ENCODE assay signal across 11 mouse cellular contexts in the genomic region with DNA sequence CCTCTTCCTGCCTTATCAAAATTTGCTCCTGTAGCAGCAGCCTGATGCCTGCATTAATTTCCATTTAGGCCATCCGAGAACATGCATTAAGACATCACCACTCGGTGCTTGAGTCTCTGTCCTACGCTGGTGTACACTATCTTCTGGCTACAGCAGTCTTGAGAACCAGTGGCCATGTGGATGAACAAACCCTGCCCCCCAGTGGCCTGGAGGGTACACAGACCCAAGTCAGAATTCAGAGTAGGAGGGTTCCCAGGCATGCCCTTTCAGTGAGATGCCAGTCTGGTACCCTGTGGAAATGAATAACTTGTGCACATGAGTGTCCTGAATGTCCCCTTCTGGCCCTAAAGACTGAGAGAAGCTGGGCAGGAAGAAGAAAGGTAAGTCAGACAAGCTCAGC. TPM values are rescaled to one million over a fixed set of nuclear protein-coding genes. Genes with fewer than 3 reads are reported as not detected.
DNase-seq lines count a peak whose midpoint lies in the region; ATAC-seq and TF ChIP-seq lines count a peak whose summit lies in the region.
"Had no signal": no experiment of that assay in that cellular context is flagged by ENCODE, and none has a peak within 500 bp of the region (broad histone marks: within the 10 kb centered on the region; RNA-seq: fewer than 3 reads in every experiment).

No protein-coding gene starts in this region.

- no peak overlapping the region for H3K4me2 ChIP-seq in liver, embryonic 11.5 days
- H3K4me2 ChIP-seq: lung, embryonic 15.5 days had no signal

- TF ChIP-seq POLR2A in liver, adult 2 months (IDR thresholded peaks at IDR 0.05; ENCODE audit: extremely low read depth, insufficient read depth, low read length) = no peak
- no peak for TF ChIP-seq POLR2A in bone marrow, adult 2 months (IDR thresholded peaks at IDR 0.05; ENCODE audit: borderline replicate concordance, control insufficient read depth, low read depth, low read length)
- no peak for TF ChIP-seq POLR2A in small intestine, adult 2 months (IDR thresholded peaks at IDR 0.05; ENCODE audit: low read depth, low read length)

- no peaks in the 10 kb centered on the region for H3K79me2 ChIP-seq in liver, adult 2 months (ENCODE audit: control insufficient read depth, insufficient read depth, low read length)

- TF ChIP-seq CTCF in liver, adult 2 months (IDR thresholded peaks at IDR 0.05; ENCODE audit: low read depth, low read length) = peak; percentile 18; the same call in 1 of the 2 replicates
- peak; percentile 38; the same call in 1 of the 2 replicates for TF ChIP-seq CTCF in bone marrow, adult 2 months (IDR thresholded peaks at IDR 0.05; ENCODE audit: control insufficient read depth, insufficient read depth, low read length)
- TF ChIP-seq CTCF in small intestine, adult 2 months (IDR thresholded peaks at IDR 0.05; ENCODE audit: extremely low read depth, insufficient read length, insufficient replicate concordance, low read depth, low read length) = peak; percentile 30; the same call in 1 of the 2 replicates

- H3K36me3 ChIP-seq in liver, adult 2 months (ENCODE audit: control insufficient read depth, insufficient read depth, low read length) = no peaks in the 10 kb centered on the region
- no peaks in the 10 kb centered on the region for H3K36me3 ChIP-seq in liver, embryonic 11.5 days (ENCODE audit: control insufficient read depth, insufficient read depth, low read length)
- no peaks in the 10 kb centered on the region for H3K36me3 ChIP-seq in small intestine, adult 2 months (ENCODE audit: control insufficient read depth, insufficient read depth, low read length)
- H3K36me3 ChIP-seq: lung, embryonic 15.5 days had no signal

- 81% methylated on average over 3 of the region's 3 CpGs for WGBS in liver, adult 2 months
- WGBS in liver, embryonic 11.5 days = 58% methylated on average over 3 of the region's 3 CpGs
- WGBS in bone marrow, adult 2 months = 52% methylated on average over 3 of the region's 3 CpGs
- 84% methylated on average over 3 of the region's 3 CpGs for WGBS in small intestine, adult 2 months

- no peaks in the 10 kb centered on the region for H3K4me1 ChIP-seq in liver, adult 2 months (ENCODE audit: control insufficient read depth, insufficient read depth, low read length)
- no peaks in the 10 kb centered on the region for H3K4me1 ChIP-seq in liver, embryonic 11.5 days (replicated peaks; ENCODE audit: control insufficient read depth, insufficient read depth, low read length)
- no peaks in the 10 kb centered on the region for H3K4me1 ChIP-seq in bone marrow, adult 2 months (ENCODE audit: control insufficient read depth, insufficient read depth, low read length)
- H3K4me1 ChIP-seq in small intestine, adult 2 months (ENCODE audit: control insufficient read depth, insufficient read depth, insufficient read length, low read length) = no peaks in the 10 kb centered on the region
- H3K4me1 ChIP-seq: lung, embryonic 15.5 days had no signal

- DNase-seq in heart, adult 11 months = peak; percentile 79
- DNase-seq in heart, adult 9 months (ENCODE audit: low spot score in 2 of 2) = no peak
- DNase-seq in liver, adult 2 months (ENCODE audit: extremely low read depth, low read depth, low spot score) = no peak
- DNase-seq in liver, embryonic 11.5 days (ENCODE audit: low spot score) = no peak
- DNase-seq in gastrocnemius, adult 8-10 months (ENCODE audit: low spot score in 2 of 2) = no peak
- DNase-seq in embryo, embryonic 9.5 days (ENCODE audit: extremely low spot score) = no peak
- DNase-seq: cerebellum, adult 9-11 months had no signal

- H3K9me3 ChIP-seq in liver, embryonic 11.5 days (ENCODE audit: control insufficient read depth, low read length) = no peaks in the 10 kb centered on the region
- H3K9me3 ChIP-seq: lung, embryonic 15.5 days had no signal

- H3K9ac ChIP-seq in liver, adult 2 months (ENCODE audit: low read depth, low read length) = no peak overlapping the region
- no peak overlapping the region for H3K9ac ChIP-seq in liver, embryonic 11.5 days (ENCODE audit: low read depth, low read length)
- H3K9ac ChIP-seq: lung, embryonic 15.5 days had no signal

- ATAC-seq in liver, embryonic 11.5 days (replicated peaks; ENCODE audit: low FRiP score) = no peak

- no peak overlapping the region for H3K27ac ChIP-seq in liver, adult 2 months (replicated peaks; ENCODE audit: insufficient read depth, low read depth, low read length)
- no peak overlapping the region for H3K27ac ChIP-seq in liver, embryonic 11.5 days (ENCODE audit: low read depth, low read length)
- no peak overlapping the region for H3K27ac ChIP-seq in bone marrow, adult 2 months (ENCODE audit: control insufficient read depth, insufficient read depth, low read depth, low read length, poor library complexity)
- H3K27ac ChIP-seq in small intestine, adult 2 months (ENCODE audit: insufficient read depth, low read depth, low read length) = no peak overlapping the region
- H3K27ac ChIP-seq: lung, embryonic 15.5 days had no signal

- no peaks in the 10 kb centered on the region for H3K27me3 ChIP-seq in liver, adult 2 months (ENCODE audit: control insufficient read depth, insufficient read depth, low read length)
- H3K27me3 ChIP-seq in liver, embryonic 11.5 days (replicated peaks; ENCODE audit: control insufficient read depth, insufficient read depth, low read length) = no peaks in the 10 kb centered on the region
- no peaks in the 10 kb centered on the region for H3K27me3 ChIP-seq in small intestine, adult 2 months (ENCODE audit: control insufficient read depth, insufficient read depth, low read length)
- H3K27me3 ChIP-seq: lung, embryonic 15.5 days had no signal

- H3K4me3 ChIP-seq in liver, adult 2 months (ENCODE audit: insufficient read depth, low read depth, low read length) = no peak overlapping the region
- H3K4me3 ChIP-seq in liver, embryonic 11.5 days (ENCODE audit: low read depth, low read length) = no peak overlapping the region
- H3K4me3 ChIP-seq in bone marrow, adult 2 months (replicated peaks; ENCODE audit: control insufficient read depth, low read depth, low read length) = no peak overlapping the region
- no peak overlapping the region for H3K4me3 ChIP-seq in small intestine, adult 2 months (ENCODE audit: low read depth, low read length)
- H3K4me3 ChIP-seq: lung, embryonic 15.5 days had no signal

RNA-seq across cellular contexts. Expression of a gene that starts 50.4 kb away (rescaled TPM):
- not detected in 2 replicates for total RNA-seq in liver, adult 2 months (2014; rRNA removed)
- polyA plus RNA-seq in liver, adult 2 months (2012; rRNA removed) = not detected in 2 replicates
- 0.37 and 0.39 TPM in 2 replicates for polyA plus RNA-seq in liver, embryonic 11.5 days (2014; fragmentation: Nextera tagmentation; extraction: Ambion mirVana)
- polyA plus RNA-seq in bone marrow, adult 2 months (2011; ENCODE audit: insufficient read depth, insufficient read length, low replicate concordance, missing spikeins) = not detected in 2 replicates
- polyA plus RNA-seq in small intestine, adult 2 months (2012; rRNA removed) = not detected in 2 replicates
- total RNA-seq in gastrocnemius, adult 8-10 months (2022) = 1 to 10 TPM; 1.6 to 6.2 (median 4.0) TPM
- total RNA-seq: neutrophil, adult 5-6 weeks had no signal
